Mouse (Mus musculus): ENCODE measurements around the gene Cmtr2. TPM values are rescaled to one million over a fixed set of nuclear protein-coding genes. Genes with fewer than 3 reads are reported as not detected.

Cmtr2 gene
- 7.6 and 8.0 TPM in 2 replicates for polyA plus RNA-seq (2015; fragmentation: Nextera tagmentation; extraction: Ambion mirVana)

GRCm38 (mm10) chr8:110215365-110215764 is at the start of gene Cmtr2:
Gene Cmtr2, plus strand, starts transcription at chr8:110215665.
- 62% methylated on average over 7 of the region's 7 CpGs for WGBS
- no peaks in the 10 kb centered on the region for H3K27me3 ChIP-seq
- no peaks in the 10 kb centered on the region for H3K9me3 ChIP-seq
- H3K36me3 ChIP-seq: no peaks in the 10 kb centered on the region
- ATAC-seq (ENCODE audit: low FRiP score, low read depth): no peak
- H3K4me3 ChIP-seq: no peak within 1 kb of the TSS
- H3K4me2 ChIP-seq (replicated peaks): no peak within 1 kb of the TSS
- no peak within 1 kb of the TSS for H3K27ac ChIP-seq
- H3K9ac ChIP-seq: no peak within 1 kb of the TSS
- peaks cover 12% of the 10 kb centered on the region for H3K4me1 ChIP-seq

GRCm38 (mm10) chr8:110166270-110166669 is 49.2 kb upstream of the Cmtr2 start:
- Histone ChIP-seq H3K4me1 (peaks cover 8% of the 10 kb centered on the region; the same call in 1 of the 2 replicates), H3K27me3 (peaks cover 45% of the 10 kb centered on the region), H3K9ac (no peak overlapping the region), H3K4me2 (replicated peaks) (no peak overlapping the region), H3K36me3 (no peaks in the 10 kb centered on the region), H3K27ac (no peak overlapping the region), H3K9me3 (no peaks in the 10 kb centered on the region), H3K4me3 (no peak overlapping the region)
- 79% methylated on average over 8 of the region's 8 CpGs for WGBS
- ATAC-seq (ENCODE audit: low FRiP score, low read depth): no peak

- peak; percentile 71 for ATAC-seq (ENCODE audit: low FRiP score, low read depth)
- WGBS: under 1% methylated on average over 33 of the region's 33 CpGs
- Histone ChIP-seq H3K4me3 (peak within 1 kb of the TSS; percentile 28), H3K27me3 (peaks cover 45% of the 10 kb centered on the region), H3K9me3 (no peaks in the 10 kb centered on the region), H3K4me1 (peaks cover 8% of the 10 kb centered on the region; the same call in 1 of the 2 replicates), H3K9ac (peak within 1 kb of the TSS; percentile 53), H3K27ac (no peak within 1 kb of the TSS), H3K36me3 (no peaks in the 10 kb centered on the region), H3K4me2 (replicated peaks) (peak within 1 kb of the TSS; percentile 52)
Observed at GRCm38 (mm10) chr8:110168046-110168445, 47.4 kb upstream of the Cmtr2 start, which contains the start of gene Calb2. Gene Calb2, minus strand, starts transcription at chr8:110168210.

- H3K27ac ChIP-seq: no peak overlapping the region
- H3K9me3 ChIP-seq: no peaks in the 10 kb centered on the region
- H3K4me1 ChIP-seq: peaks cover 8% of the 10 kb centered on the region
- no peak overlapping the region for H3K4me2 ChIP-seq (replicated peaks)
- H3K9ac ChIP-seq: no peak overlapping the region
- ATAC-seq (ENCODE audit: low FRiP score, low read depth): no peak
- H3K4me3 ChIP-seq: no peak overlapping the region
- no peaks in the 10 kb centered on the region for H3K36me3 ChIP-seq
- peaks cover 45% of the 10 kb centered on the region for H3K27me3 ChIP-seq
- 60% methylated on average over 6 of the region's 6 CpGs for WGBS
Observed at GRCm38 (mm10) chr8:110172161-110172560, 43.3 kb upstream of the Cmtr2 start.

GRCm38 (mm10) chr8:110174826-110175225 is 40.6 kb upstream of the Cmtr2 start:
- Histone ChIP-seq H3K4me2 (replicated peaks) (no peak overlapping the region), H3K4me1 (peaks cover 8% of the 10 kb centered on the region), H3K36me3 (no peaks in the 10 kb centered on the region), H3K27me3 (peaks cover 35% of the 10 kb centered on the region), H3K9ac (no peak overlapping the region), H3K4me3 (no peak overlapping the region), H3K27ac (no peak overlapping the region), H3K9me3 (no peaks in the 10 kb centered on the region)
- ATAC-seq (ENCODE audit: low FRiP score, low read depth): no peak
- 83% methylated on average over 4 of the region's 4 CpGs for WGBS

GRCm38 (mm10) chr8:110177359-110178155 is 37.9 kb upstream of the Cmtr2 start:
- 22% methylated on average over 22 of the region's 22 CpGs for WGBS
- H3K36me3 ChIP-seq: no peaks in the 10 kb centered on the region
- H3K9me3 ChIP-seq: no peaks in the 10 kb centered on the region
- H3K4me2 ChIP-seq (replicated peaks): peak overlapping the region; percentile 35
- H3K27ac ChIP-seq: no peak overlapping the region
- H3K27me3 ChIP-seq: peaks cover 29% of the 10 kb centered on the region
- no peak overlapping the region for H3K9ac ChIP-seq
- H3K4me1 ChIP-seq: peaks cover 8% of the 10 kb centered on the region
- ATAC-seq (ENCODE audit: low FRiP score, low read depth): no peak
- no peak overlapping the region for H3K4me3 ChIP-seq

GRCm38 (mm10) chr8:110182735-110183367 is 32.6 kb upstream of the Cmtr2 start:
- no peak overlapping the region for H3K9ac ChIP-seq
- ATAC-seq (ENCODE audit: low FRiP score, low read depth): no peak
- no peaks in the 10 kb centered on the region for H3K36me3 ChIP-seq
- peaks cover 1% of the 10 kb centered on the region; the same call in 1 of the 2 replicates for H3K4me1 ChIP-seq
- H3K4me2 ChIP-seq (replicated peaks): no peak overlapping the region
- no peaks in the 10 kb centered on the region for H3K9me3 ChIP-seq
- H3K27ac ChIP-seq: no peak overlapping the region
- peaks cover 13% of the 10 kb centered on the region; the same call in 1 of the 2 replicates for H3K27me3 ChIP-seq
- 81% methylated on average over 11 of the region's 11 CpGs for WGBS
- no peak overlapping the region for H3K4me3 ChIP-seq

GRCm38 (mm10) chr8:110183748-110184147 is 31.7 kb upstream of the Cmtr2 start:
- 23% methylated on average over 11 of the region's 11 CpGs for WGBS

GRCm38 (mm10) chr8:110185538-110185937 is 29.9 kb upstream of the Cmtr2 start:
- Histone ChIP-seq H3K4me2 (replicated peaks) (no peak overlapping the region), H3K36me3 (no peaks in the 10 kb centered on the region), H3K4me3 (no peak overlapping the region), H3K27me3 (0 out of 2 replicates have a peak, but pooled peaks cover 4% of the 10 kb centered on the region), H3K4me1 (peaks cover 11% of the 10 kb centered on the region; the same call in 1 of the 2 replicates), H3K9ac (no peak overlapping the region), H3K9me3 (no peaks in the 10 kb centered on the region), H3K27ac (no peak overlapping the region)
- ATAC-seq (ENCODE audit: low FRiP score, low read depth): no peak
- 77% methylated on average over 4 of the region's 4 CpGs for WGBS

More at GRCm38 (mm10) chr8:110183748-110184147, 31.7 kb upstream of the Cmtr2 start:
- H3K4me3 ChIP-seq: no peak overlapping the region
- no peak for ATAC-seq (ENCODE audit: low FRiP score, low read depth)
- no peak overlapping the region for H3K4me2 ChIP-seq (replicated peaks)
- H3K9ac ChIP-seq: no peak overlapping the region
- no peaks in the 10 kb centered on the region for H3K9me3 ChIP-seq
- no peaks in the 10 kb centered on the region for H3K36me3 ChIP-seq
- no peak overlapping the region for H3K27ac ChIP-seq
- peaks cover 9% of the 10 kb centered on the region; the same call in 1 of the 2 replicates for H3K27me3 ChIP-seq
- 0 out of 2 replicates have a peak, but pooled peaks cover under 1% of the 10 kb centered on the region for H3K4me1 ChIP-seq

GRCm38 (mm10) chr8:110188961-110189750 is 26.3 kb upstream of the Cmtr2 start:
- H3K36me3 ChIP-seq: no peaks in the 10 kb centered on the region
- no peaks in the 10 kb centered on the region for H3K9me3 ChIP-seq
- H3K27me3 ChIP-seq: 0 out of 2 replicates have a peak, but pooled peaks cover 4% of the 10 kb centered on the region
- no peak overlapping the region for H3K27ac ChIP-seq
- 10% methylated on average over 8 of the region's 8 CpGs for WGBS
- peaks cover 11% of the 10 kb centered on the region; the same call in 1 of the 2 replicates for H3K4me1 ChIP-seq
- no peak overlapping the region for H3K4me2 ChIP-seq (replicated peaks)
- H3K4me3 ChIP-seq: no peak overlapping the region
- ATAC-seq (ENCODE audit: low FRiP score, low read depth): no peak
- no peak overlapping the region for H3K9ac ChIP-seq

GRCm38 (mm10) chr8:110196678-110197077 is 18.8 kb upstream of the Cmtr2 start:
- Histone ChIP-seq H3K4me1 (no peaks in the 10 kb centered on the region), H3K9me3 (no peaks in the 10 kb centered on the region), H3K27me3 (no peaks in the 10 kb centered on the region), H3K9ac (no peak overlapping the region), H3K27ac (no peak overlapping the region), H3K4me3 (no peak overlapping the region), H3K4me2 (replicated peaks) (no peak overlapping the region), H3K36me3 (no peaks in the 10 kb centered on the region)
- ATAC-seq (ENCODE audit: low FRiP score, low read depth): no peak
- 1% methylated on average over 5 of the region's 5 CpGs for WGBS
